Mouse (Mus musculus) heart, postnatal 10 days (tissue): ENCODE data around the gene Foxp1. TPM values are rescaled to one million over a fixed set of nuclear protein-coding genes. Genes with fewer than 3 reads are reported as not detected.

Source experiments
- DNase-seq, 2 experiments: peaks; one replicate each; pipeline ENCODE4 v3.0.0; 2021
- intact Hi-C: fragments of 180-260 bp; cut with DNase I; formaldehyde crosslinking; loops from one replicate; pipeline ENCODE4 v1.15.1; 2025
- total RNA-seq, 2 experiments: library from RNA; stranded (reverse); gene quantifications; 2 replicates each; pipeline ENCODE4 v1.2.3; 2021

Gene Foxp1
- total RNA-seq, 2 experiments from 2014 or later = 52.4 to 60.6 TPM

GRCm38 (mm10) chr6:99093856-99094255, 428.7 kb downstream of the Foxp1 start:
- DNase-seq = peak; percentile 47 to 56

GRCm38 (mm10) chr6:99093208-99093607, 429.3 kb downstream of the Foxp1 start:
- intact Hi-C loops = no loop called here

More at GRCm38 (mm10) chr6:99093856-99094255, 428.7 kb downstream of the Foxp1 start:
- intact Hi-C loops = loop anchor here (2.0 kb wide), 1 partner anchor 65 kb away; no protein-coding TSS in a partner anchor

GRCm38 (mm10) chr6:99091799-99092198, 430.7 kb downstream of the Foxp1 start:
- DNase-seq = no peak
- intact Hi-C loops = no loop called here

More at GRCm38 (mm10) chr6:99093208-99093607, 429.3 kb downstream of the Foxp1 start:
- no peak for DNase-seq

- intact Hi-C loops = no loop called here
- DNase-seq = no peak
These were observed 434.9 kb downstream of the Foxp1 start for GRCm38 (mm10) chr6:99087598-99087997.

- DNase-seq = peak in 1 of 2 experiments; percentile 46
- intact Hi-C loops = no loop called here
These were observed 437.6 kb downstream of the Foxp1 start for GRCm38 (mm10) chr6:99084956-99085355.

GRCm38 (mm10) chr6:99081259-99081658, 441.3 kb downstream of the Foxp1 start:
- intact Hi-C loops = no loop called here
- no peak for DNase-seq

GRCm38 (mm10) chr6:99079041-99079835, 443.3 kb downstream of the Foxp1 start:
- DNase-seq = no peak
- intact Hi-C loops = no loop called here

- no peak for DNase-seq
- intact Hi-C loops = no loop called here
These were observed 444.4 kb downstream of the Foxp1 start for GRCm38 (mm10) chr6:99078089-99078488.

GRCm38 (mm10) chr6:99073303-99074271, 448.9 kb downstream of the Foxp1 start:
- DNase-seq = no peak
- intact Hi-C loops = no loop called here

GRCm38 (mm10) chr6:99070710-99071109, 451.8 kb downstream of the Foxp1 start:
- no peak for DNase-seq
- intact Hi-C loops = no loop called here

- no peak for DNase-seq
- intact Hi-C loops = no loop called here
These were observed 452.8 kb downstream of the Foxp1 start for GRCm38 (mm10) chr6:99069726-99070125.

- DNase-seq = peak; percentile 75
- intact Hi-C loops = no loop called here
These were observed 456.8 kb downstream of the Foxp1 start for GRCm38 (mm10) chr6:99065569-99066353.

- no peak for DNase-seq
- intact Hi-C loops = no loop called here
These were observed 458.5 kb downstream of the Foxp1 start for GRCm38 (mm10) chr6:99063982-99064484.

GRCm38 (mm10) chr6:99062931-99063330, 459.6 kb downstream of the Foxp1 start:
- DNase-seq = no peak
- intact Hi-C loops = no loop called here

GRCm38 (mm10) chr6:99058688-99059087, 463.8 kb downstream of the Foxp1 start:
- no peak for DNase-seq
- intact Hi-C loops = loop anchor here (10.0 kb wide), 1 partner anchor 546 kb away; no protein-coding TSS in a partner anchor

- intact Hi-C loops = loop anchor here (10.0 kb wide), 1 partner anchor 548 kb away; no protein-coding TSS in a partner anchor
- DNase-seq = no peak
These were observed 465.4 kb downstream of the Foxp1 start for GRCm38 (mm10) chr6:99057113-99057553.

- intact Hi-C loops = loop anchor here (10.0 kb wide), 1 partner anchor 548 kb away; no protein-coding TSS in a partner anchor
- no peak for DNase-seq
These were observed 466.1 kb downstream of the Foxp1 start for GRCm38 (mm10) chr6:99056379-99056778.

GRCm38 (mm10) chr6:99053998-99054397, 468.5 kb downstream of the Foxp1 start:
- no peak for DNase-seq
- intact Hi-C loops = loop anchor here (10.0 kb wide), 1 partner anchor 551 kb away; no protein-coding TSS in a partner anchor

GRCm38 (mm10) chr6:99053111-99053510, 469.4 kb downstream of the Foxp1 start:
- intact Hi-C loops = loop anchor here (10.0 kb wide), 1 partner anchor 552 kb away; no protein-coding TSS in a partner anchor
- no peak for DNase-seq

GRCm38 (mm10) chr6:99051724-99052123, 470.8 kb downstream of the Foxp1 start:
- no peak for DNase-seq
- intact Hi-C loops = loop anchor here (10.0 kb wide), 1 partner anchor 553 kb away; no protein-coding TSS in a partner anchor
